Mouse (Mus musculus): ENCODE measurements around the gene Olfr828. TPM values are rescaled to one million over a fixed set of nuclear protein-coding genes. Genes with fewer than 3 reads are reported as not detected.

The Olfr828 gene
- total RNA-seq (2015; ENCODE audit: low replicate concordance) (not detected in 2 replicates), total RNA-seq (2017; ENCODE audit: low replicate concordance) (not detected in 2 replicates)

- ATAC-seq (replicated peaks; ENCODE audit: low FRiP score, poor library complexity, severe bottlenecking), result no peak
Observed at GRCm38 (mm10) chr9:18819426-18819825, at the start of gene Olfr828. TSS of gene Olfr828 (minus strand) at chr9:18819526.

GRCm38 (mm10) chr9:18854633-18855032, 35.3 kb upstream of the Olfr828 start, which contains the start of gene Olfr829:
TSS of gene Olfr829 (plus strand) at chr9:18854933.
- no peak for ATAC-seq (replicated peaks; ENCODE audit: low FRiP score, poor library complexity, severe bottlenecking)

GRCm38 (mm10) chr9:18785316-18785715, 34.0 kb downstream of the Olfr828 start:
- ATAC-seq (replicated peaks; ENCODE audit: low FRiP score, poor library complexity, severe bottlenecking), result no peak

- no peak for ATAC-seq (replicated peaks; ENCODE audit: low FRiP score, poor library complexity, severe bottlenecking)
Observed at GRCm38 (mm10) chr9:18779476-18779875, 39.9 kb downstream of the Olfr828 start.

GRCm38 (mm10) chr9:18778981-18779380, 40.3 kb downstream of the Olfr828 start:
- ATAC-seq (replicated peaks; ENCODE audit: low FRiP score, poor library complexity, severe bottlenecking), result no peak

Other genes with a start within 250 kb of the Olfr828 start
- gene Muc16, start 145.0 kb downstream of the Olfr828 start, total RNA-seq (2015; ENCODE audit: low replicate concordance), result not detected in 2 replicates
- gene Muc16, start 145.0 kb downstream of the Olfr828 start, total RNA-seq (2017; ENCODE audit: low replicate concordance), result not detected in 2 replicates
- gene Olfr24, start 55.5 kb downstream of the Olfr828 start, total RNA-seq (2015; ENCODE audit: low replicate concordance), result not detected in 2 replicates
- not detected in 2 replicates for gene Olfr24, start 55.5 kb downstream of the Olfr828 start, total RNA-seq (2017; ENCODE audit: low replicate concordance)
- gene Olfr829, start 35.4 kb upstream of the Olfr828 start, total RNA-seq (2015; ENCODE audit: low replicate concordance), result not detected in 2 replicates
- not detected in 2 replicates for gene Olfr829, start 35.4 kb upstream of the Olfr828 start, total RNA-seq (2017; ENCODE audit: low replicate concordance)
- not detected in 2 replicates for gene Olfr830, start 55.2 kb upstream of the Olfr828 start, total RNA-seq (2015; ENCODE audit: low replicate concordance)
- not detected in 2 replicates for gene Olfr830, start 55.2 kb upstream of the Olfr828 start, total RNA-seq (2017; ENCODE audit: low replicate concordance)
- gene Olfr832, start 117.6 kb upstream of the Olfr828 start, total RNA-seq (2015; ENCODE audit: low replicate concordance), result not detected in 2 replicates
- not detected in 2 replicates for gene Olfr832, start 117.6 kb upstream of the Olfr828 start, total RNA-seq (2017; ENCODE audit: low replicate concordance)
- gene Olfr834, start 168.5 kb upstream of the Olfr828 start, total RNA-seq (2015; ENCODE audit: low replicate concordance), result not detected in 2 replicates
- gene Olfr834, start 168.5 kb upstream of the Olfr828 start, total RNA-seq (2017; ENCODE audit: low replicate concordance), result not detected in 2 replicates
- gene Olfr835, start 213.2 kb upstream of the Olfr828 start, total RNA-seq (2015; ENCODE audit: low replicate concordance), result not detected in 2 replicates
- gene Olfr835, start 213.2 kb upstream of the Olfr828 start, total RNA-seq (2017; ENCODE audit: low replicate concordance), result not detected in 2 replicates

Measured in erythroblast, adult 5-6 weeks (primary cell).